Mouse (Mus musculus) embryo, embryonic 10.5 days (tissue): ENCODE measurements around the gene BC005624.

Experiments
- DNase-seq: peaks from one replicate; pipeline ENCODE4 v3.0.0-alpha.2; 2015; ENCODE audit warnings: low spot score

The BC005624 gene

DNA sequence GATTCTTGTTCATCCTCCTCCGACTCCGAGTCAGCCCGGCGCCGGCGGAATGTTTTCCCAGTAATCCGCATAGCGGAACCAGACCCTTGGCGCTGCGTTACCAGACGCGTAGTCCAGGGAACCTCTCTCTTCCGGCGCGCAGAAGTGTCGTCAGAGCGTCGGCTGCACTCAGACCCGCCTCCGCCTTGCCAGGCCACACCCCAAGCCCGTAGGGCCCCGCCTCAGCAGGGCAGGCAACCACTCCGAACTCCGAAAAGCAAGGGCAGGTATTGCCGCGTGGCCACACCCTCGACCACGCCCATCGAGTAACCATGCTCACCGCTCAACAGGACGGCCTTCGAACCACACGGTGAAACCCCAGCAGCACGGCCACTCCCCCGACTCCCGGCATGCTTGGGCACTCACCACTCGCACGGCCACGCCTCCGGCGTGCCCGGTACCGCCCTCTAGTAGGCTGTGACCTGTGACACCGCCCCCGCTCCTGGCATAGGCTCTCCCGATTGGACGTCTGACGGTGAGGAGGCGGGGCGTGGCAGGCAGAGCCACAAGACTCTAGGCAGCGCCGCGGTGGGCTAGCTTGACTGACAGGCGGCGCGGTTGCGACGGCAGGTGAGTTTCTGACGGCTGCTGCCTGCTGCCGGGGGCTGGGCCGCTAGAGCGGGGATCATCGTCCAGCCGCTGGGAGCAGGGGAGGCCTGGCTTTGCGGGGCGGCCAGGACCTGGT lies at the start of gene BC005624, which contains the start of gene Usp20:
BC005624 (minus strand) TSS at position 412 of the 724 bp plus-strand sequence.
Usp20 (plus strand) TSS at position 490 of the 724 bp plus-strand sequence.
- DNase-seq, result peak; percentile 100

- DNase-seq, result no peak
Observed at GRCm38 (mm10) chr2:31026642-31027041, 44.6 kb upstream of the BC005624 start.

DNA sequence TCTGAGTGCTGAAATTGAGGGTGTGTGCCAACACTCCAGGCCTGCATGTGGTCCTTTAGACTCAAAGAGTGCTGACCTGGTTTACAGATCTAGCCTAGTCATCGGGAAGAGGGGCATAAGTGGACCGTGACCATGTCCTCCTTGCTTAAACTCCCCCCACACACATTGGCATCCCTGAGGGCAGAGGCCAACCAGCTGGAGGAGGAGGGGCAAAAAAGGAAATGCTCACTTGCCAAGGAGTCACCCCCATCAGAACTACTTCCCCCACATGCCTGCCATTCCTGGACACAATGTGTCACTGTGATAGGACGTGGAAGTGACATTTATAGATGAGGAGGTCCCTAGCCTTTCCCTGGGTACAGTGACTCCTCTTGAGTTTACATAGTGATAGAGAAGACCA lies 43.5 kb upstream of the BC005624 start:
- no peak for DNase-seq

GRCm38 (mm10) chr2:31024618-31025370 lies 42.8 kb upstream of the BC005624 start:
- DNase-seq, result peak; percentile 83

DNA sequence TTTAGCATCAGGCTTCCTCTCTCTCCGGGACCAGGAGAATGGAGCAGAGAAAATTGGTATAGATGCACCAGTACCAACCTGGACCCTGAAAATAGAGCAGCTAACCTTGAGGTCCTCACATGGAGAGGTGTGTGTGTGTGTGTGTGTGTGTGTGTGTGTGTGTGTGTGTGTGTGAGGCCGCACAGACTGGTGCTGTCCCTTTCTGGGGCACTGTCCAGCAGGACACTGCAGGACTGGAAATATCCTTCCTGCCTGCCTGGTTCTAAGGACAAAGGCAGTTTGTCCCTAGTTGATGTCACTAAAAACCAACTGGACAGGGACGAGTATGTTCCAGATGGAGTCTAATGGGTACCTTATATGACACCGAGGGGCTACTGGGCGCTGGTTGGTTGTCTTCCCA lies 41.9 kb upstream of the BC005624 start:
- no peak for DNase-seq

- DNase-seq, result no peak
Observed at GRCm38 (mm10) chr2:31020202-31020601, 38.2 kb upstream of the BC005624 start.

- DNase-seq, result no peak
Observed at GRCm38 (mm10) chr2:31019011-31019410, 37.0 kb upstream of the BC005624 start.

DNA sequence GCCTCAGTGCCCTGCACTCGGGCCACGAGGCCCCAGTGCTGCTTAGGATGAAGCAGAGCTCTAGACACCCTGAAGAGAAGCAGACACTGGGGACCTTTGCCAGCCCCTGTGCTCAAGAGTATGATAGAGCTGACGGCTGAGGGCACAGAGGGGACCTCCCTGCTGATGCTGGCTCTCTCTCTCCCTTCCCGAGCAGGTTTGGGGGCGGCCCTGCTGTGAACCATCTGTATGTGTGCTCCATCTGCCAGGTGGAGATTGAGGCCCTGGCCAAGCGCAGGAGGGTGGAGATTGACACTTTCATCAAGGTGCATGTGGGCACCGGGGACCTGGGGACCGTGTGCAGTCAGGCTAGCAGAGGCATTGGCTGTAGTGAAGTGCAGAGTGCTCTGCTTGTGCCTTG lies 36.5 kb upstream of the BC005624 start:
- DNase-seq, result no peak

- no peak for DNase-seq
Observed at GRCm38 (mm10) chr2:31017625-31018317, 35.8 kb upstream of the BC005624 start.

- no peak for DNase-seq
Observed at GRCm38 (mm10) chr2:31013371-31014120, 31.5 kb upstream of the BC005624 start.

DNA sequence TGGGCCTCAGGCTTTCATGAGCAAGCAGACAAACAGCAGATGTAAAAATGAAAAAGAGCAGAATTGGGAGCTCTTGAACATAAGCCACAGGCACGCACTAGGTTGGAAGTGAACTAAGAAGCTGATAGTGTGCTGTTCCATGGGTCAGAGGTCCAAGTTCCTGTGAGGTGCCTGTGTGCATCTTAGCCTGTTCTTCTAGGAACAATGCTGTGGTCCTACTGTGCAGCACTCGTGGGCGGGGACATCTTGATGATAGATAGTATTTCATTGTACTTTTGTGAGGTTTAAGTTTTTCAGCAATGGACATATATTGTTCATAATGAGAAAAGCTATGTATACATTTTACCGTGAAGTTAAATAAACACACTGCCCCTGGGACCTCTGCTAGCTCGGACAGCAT lies 25.2 kb upstream of the BC005624 start:
- no peak for DNase-seq

GRCm38 (mm10) chr2:31006434-31006833 lies 24.4 kb upstream of the BC005624 start:
- DNase-seq, result no peak

DNA sequence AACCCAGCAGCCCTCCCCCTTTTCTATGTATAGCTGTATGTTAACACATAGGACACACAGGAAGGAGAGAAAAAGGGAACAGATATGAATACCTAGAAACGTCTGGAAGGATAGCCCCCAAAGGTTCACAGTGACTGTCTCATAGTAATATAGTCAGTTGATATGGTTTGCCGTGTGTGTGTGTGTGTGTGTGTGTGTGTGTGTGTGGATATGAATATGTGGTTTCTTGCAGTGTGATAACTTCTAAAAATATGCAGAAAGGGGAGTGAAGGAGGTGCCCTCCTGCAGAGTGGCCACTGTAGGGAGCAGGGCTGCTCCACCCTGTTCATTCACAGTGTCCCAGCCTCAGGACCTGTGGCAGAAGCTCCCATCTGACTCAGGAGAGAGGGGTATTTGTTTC lies 23.5 kb upstream of the BC005624 start:
- DNase-seq, result no peak

GRCm38 (mm10) chr2:31002857-31003256 lies 20.9 kb upstream of the BC005624 start:
- DNase-seq, result no peak

DNA sequence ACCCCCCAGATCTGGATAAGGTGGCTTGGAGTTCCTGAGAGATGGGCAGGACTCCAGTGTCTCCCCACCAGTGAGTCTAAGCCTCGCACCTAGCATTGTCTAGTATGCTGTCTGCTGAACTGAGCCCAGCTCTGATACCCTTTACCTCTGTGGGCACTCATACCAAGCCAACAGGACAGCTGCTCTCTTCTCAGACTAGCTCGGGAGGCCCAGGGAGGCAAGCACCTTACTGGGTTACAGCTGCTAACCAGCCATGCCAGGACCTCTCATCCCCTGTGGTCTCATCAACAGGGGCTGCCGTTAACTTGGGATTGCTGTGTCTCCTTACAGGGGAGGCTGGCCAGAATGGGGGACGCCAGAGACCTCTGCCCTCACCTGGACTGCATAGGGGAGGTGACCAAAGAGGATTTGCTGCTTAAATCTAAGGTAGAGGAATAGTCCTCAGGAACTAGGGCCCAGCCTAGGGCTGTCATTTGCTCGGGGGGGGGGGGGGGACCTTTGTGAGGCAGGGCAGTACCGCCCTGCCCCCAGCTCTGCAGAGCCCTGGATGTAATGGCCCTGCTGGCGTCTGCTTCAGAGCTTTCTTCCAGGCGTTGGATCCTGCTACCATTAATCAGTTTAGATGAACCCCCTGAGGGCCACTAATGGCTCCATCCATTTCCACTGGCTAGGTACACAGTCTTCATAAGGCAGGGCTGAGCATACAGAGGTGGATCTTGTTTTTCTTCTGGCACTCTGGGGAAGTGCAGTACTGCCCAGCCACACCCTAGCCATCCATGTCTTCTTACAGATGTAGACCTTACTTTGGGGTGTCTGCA lies 16.7 kb upstream of the BC005624 start:
- no peak for DNase-seq

- no peak for DNase-seq
Observed at GRCm38 (mm10) chr2:30995432-30995996, 13.5 kb upstream of the BC005624 start.

- no peak for DNase-seq
Observed at GRCm38 (mm10) chr2:30994853-30995252, 12.9 kb upstream of the BC005624 start.

- DNase-seq, result no peak
Observed at GRCm38 (mm10) chr2:30990221-30990620, 8.2 kb upstream of the BC005624 start.

GRCm38 (mm10) chr2:30985111-30986020 lies 3.4 kb upstream of the BC005624 start:
- no peak for DNase-seq

- DNase-seq, result no peak
Observed at GRCm38 (mm10) chr2:30983024-30983423, 1.0 kb upstream of the BC005624 start.
